7 mouse cellular contexts compared by ENCODE assay signal in genomic region chr17:53587074-53587851, GRCm38 (mm10). TPM values are rescaled to one million over a fixed set of nuclear protein-coding genes. Genes with fewer than 3 reads are reported as not detected.
DNase-seq lines count a peak whose midpoint lies in the region; ATAC-seq and TF ChIP-seq lines count a peak whose summit lies in the region.

No protein-coding gene starts in this region.

- 33% methylated on average over 14 of the region's 14 CpGs for WGBS in hindbrain, embryonic 15.5 days
- 24% methylated on average over 14 of the region's 14 CpGs for WGBS in small intestine, adult 2 months

- DNase-seq in Patski (ENCODE audit: low read depth, low spot score), result peak; percentile 100
- DNase-seq in cerebellum, adult 11 months, result peak; percentile 71
- DNase-seq in frontal cortex, postnatal 36 days (ENCODE audit: low spot score in 2 of 2), result peak; percentile 73 to 91
- peak; percentile 75 for DNase-seq in left cerebral cortex, adult 11 months (ENCODE audit: low spot score)

- CTCF ChIA-PET in Patski (lab: Charles Lee), result interaction anchor here (0.8 to 2.0 kb wide), 7 partner anchors 9 to 59 kb away, joined by 3 to 6 read pairs (median 4); no protein-coding TSS in a partner anchor

- no peaks in the 10 kb centered on the region for H3K27me3 ChIP-seq in Patski
- H3K27me3 ChIP-seq in hindbrain, embryonic 15.5 days, result no peaks in the 10 kb centered on the region
- no peaks in the 10 kb centered on the region for H3K27me3 ChIP-seq in megakaryocyte, embryonic 14.5 days (replicated peaks)
- H3K27me3 ChIP-seq in small intestine, adult 2 months (ENCODE audit: control insufficient read depth, insufficient read depth, low read length), result no peaks in the 10 kb centered on the region

- peak; percentile 93 for ATAC-seq in Patski
- ATAC-seq in hindbrain, embryonic 15.5 days (ENCODE audit: low FRiP score, low read depth), result peak; percentile 76

- in situ Hi-C loops in Patski (cut with MboI; ENCODE audit: low pct_unique_long_range_greater_than_20kb), result no loop called here

- H3K4me2 ChIP-seq in hindbrain, embryonic 15.5 days, result no peak overlapping the region

- no peak for TF ChIP-seq POLR2A in small intestine, adult 2 months (IDR thresholded peaks at IDR 0.05; ENCODE audit: low read depth, low read length)

- peak overlapping the region; percentile 57 for H3K27ac ChIP-seq in hindbrain, embryonic 15.5 days (replicated peaks)
- H3K27ac ChIP-seq in small intestine, adult 2 months (ENCODE audit: insufficient read depth, low read depth, low read length), result peak overlapping the region; percentile 10; the same call in 1 of the 2 replicates

- no peak overlapping the region for H3K4me3 ChIP-seq in hindbrain, embryonic 15.5 days
- H3K4me3 ChIP-seq in megakaryocyte, embryonic 14.5 days (replicated peaks), result peak overlapping the region; percentile 89
- H3K4me3 ChIP-seq in small intestine, adult 2 months (ENCODE audit: low read depth, low read length), result no peak overlapping the region

- TF ChIP-seq CTCF in Patski (IDR thresholded peaks at IDR 0.05), result peak; percentile 27
- TF ChIP-seq CTCF in small intestine, adult 2 months (IDR thresholded peaks at IDR 0.05; ENCODE audit: extremely low read depth, insufficient read length, insufficient replicate concordance, low read depth, low read length), result no peak

- H3K9me3 ChIP-seq in hindbrain, embryonic 15.5 days, result no peaks in the 10 kb centered on the region
- H3K9me3 ChIP-seq in megakaryocyte, embryonic 14.5 days, result no peaks in the 10 kb centered on the region

- peaks cover 14% of the 10 kb centered on the region for H3K4me1 ChIP-seq in hindbrain, embryonic 15.5 days (replicated peaks)
- H3K4me1 ChIP-seq in megakaryocyte, embryonic 14.5 days, result peaks cover 80% of the 10 kb centered on the region
- peaks cover 9% of the 10 kb centered on the region; the same call in 1 of the 2 replicates for H3K4me1 ChIP-seq in small intestine, adult 2 months (ENCODE audit: control insufficient read depth, insufficient read depth, insufficient read length, low read length)

- H3K9ac ChIP-seq in hindbrain, embryonic 15.5 days, result no peak overlapping the region

- POLR2A ChIA-PET in Patski (lab: Charles Lee), result interaction anchor here (1.9 to 2.2 kb wide), 2 partner anchors 16 to 19 kb away, joined by 9 to 18 read pairs; no protein-coding TSS in a partner anchor

- H3K36me3 ChIP-seq in hindbrain, embryonic 15.5 days, result no peaks in the 10 kb centered on the region
- H3K36me3 ChIP-seq in megakaryocyte, embryonic 14.5 days (replicated peaks; ENCODE audit: low read length), result peaks cover 21% of the 10 kb centered on the region
- no peaks in the 10 kb centered on the region for H3K36me3 ChIP-seq in small intestine, adult 2 months (ENCODE audit: control insufficient read depth, insufficient read depth, low read length)

RNA-seq across cellular contexts. Expression of gene Kat2b, which starts 20.6 kb away (rescaled TPM):
- polyA plus RNA-seq in Patski (2021), result 53.3 TPM
- 5.7 and 6.3 TPM in 2 replicates for polyA plus RNA-seq in hindbrain, embryonic 15.5 days (2015; fragmentation: Nextera tagmentation; extraction: Ambion mirVana)
- 0.39 and 0.47 TPM in 2 replicates for polyA plus RNA-seq in megakaryocyte, embryonic 14.5 days (2012; ENCODE audit: insufficient read depth, low replicate concordance)
- polyA plus RNA-seq in small intestine, adult 2 months (2012; rRNA removed), result 4.4 and 8.5 TPM in 2 replicates

RNA-seq across cellular contexts. Expression of gene Pp2d1, which starts 48.0 kb away (rescaled TPM):
- polyA plus RNA-seq in Patski (2021), result 0.12 TPM
- 0.26 and 0.35 TPM in 2 replicates for polyA plus RNA-seq in hindbrain, embryonic 15.5 days (2015; fragmentation: Nextera tagmentation; extraction: Ambion mirVana)
- polyA plus RNA-seq in megakaryocyte, embryonic 14.5 days (2012; ENCODE audit: insufficient read depth, low replicate concordance), result not detected in 2 replicates
- polyA plus RNA-seq in small intestine, adult 2 months (2012; rRNA removed), result not detected in 2 replicates
